Mouse (Mus musculus): Measurements from ENCODE around the gene Cnot6.

Gene Cnot6

DNA sequence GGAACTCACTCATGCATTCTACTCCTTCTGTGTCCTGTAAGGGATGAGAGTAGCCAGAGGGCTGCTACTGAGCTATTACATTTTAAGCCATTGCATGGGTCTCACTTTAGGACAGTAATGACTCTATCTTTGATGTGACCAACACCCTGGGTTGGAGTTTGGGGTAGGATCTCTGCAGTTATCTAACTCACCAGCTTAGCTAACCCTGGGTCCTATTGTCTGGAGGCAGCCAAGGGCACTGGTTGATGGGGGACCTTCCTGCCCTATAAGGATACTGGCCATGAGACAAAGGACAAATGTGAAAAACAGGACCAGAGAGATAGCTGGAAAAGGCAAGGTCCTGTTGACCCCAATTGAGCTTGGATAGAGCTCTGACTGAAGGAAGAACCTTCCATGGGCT, 57.0 kb downstream of the Cnot6 start:
- no peak for DNase-seq (ENCODE audit: low read depth, low spot score)

DNA sequence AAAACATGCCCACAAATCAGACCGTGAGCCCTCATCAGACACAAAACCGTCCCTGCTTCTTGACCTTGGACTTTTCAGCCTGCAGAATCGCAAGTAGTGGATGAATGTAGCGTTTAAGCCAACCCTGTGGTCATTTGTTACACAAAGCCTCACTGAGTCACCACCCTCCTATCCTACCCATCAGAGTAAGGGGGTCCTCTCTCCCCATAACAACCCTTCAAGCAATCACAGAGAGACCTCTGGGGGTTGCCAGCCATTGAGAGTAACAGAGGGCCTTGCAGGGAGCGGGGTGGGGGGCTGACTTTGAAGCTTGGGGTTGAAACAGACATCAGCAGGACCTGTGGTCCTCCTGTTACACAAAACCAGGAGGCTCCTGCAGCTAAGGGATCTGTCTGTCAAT, 57.9 kb downstream of the Cnot6 start:
- DNase-seq (ENCODE audit: low read depth, low spot score), result no peak

DNA sequence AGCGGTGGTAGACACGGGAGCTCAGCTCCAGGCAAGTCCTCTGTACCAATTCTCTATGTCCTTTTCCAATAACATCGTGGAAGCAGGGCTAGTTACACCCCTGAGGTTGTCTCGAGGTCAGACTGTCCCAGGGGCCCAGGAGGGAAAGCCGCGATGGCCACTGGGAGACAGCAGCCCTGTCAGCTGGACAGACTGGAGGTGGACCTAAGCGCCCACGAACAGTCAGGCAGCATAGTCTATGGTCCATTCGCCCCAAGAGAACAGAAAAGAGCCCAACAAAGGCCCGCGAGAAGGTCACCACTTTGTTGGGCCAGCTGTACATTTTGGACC, 59.5 kb downstream of the Cnot6 start:
- no peak for DNase-seq (ENCODE audit: low read depth, low spot score)

DNA sequence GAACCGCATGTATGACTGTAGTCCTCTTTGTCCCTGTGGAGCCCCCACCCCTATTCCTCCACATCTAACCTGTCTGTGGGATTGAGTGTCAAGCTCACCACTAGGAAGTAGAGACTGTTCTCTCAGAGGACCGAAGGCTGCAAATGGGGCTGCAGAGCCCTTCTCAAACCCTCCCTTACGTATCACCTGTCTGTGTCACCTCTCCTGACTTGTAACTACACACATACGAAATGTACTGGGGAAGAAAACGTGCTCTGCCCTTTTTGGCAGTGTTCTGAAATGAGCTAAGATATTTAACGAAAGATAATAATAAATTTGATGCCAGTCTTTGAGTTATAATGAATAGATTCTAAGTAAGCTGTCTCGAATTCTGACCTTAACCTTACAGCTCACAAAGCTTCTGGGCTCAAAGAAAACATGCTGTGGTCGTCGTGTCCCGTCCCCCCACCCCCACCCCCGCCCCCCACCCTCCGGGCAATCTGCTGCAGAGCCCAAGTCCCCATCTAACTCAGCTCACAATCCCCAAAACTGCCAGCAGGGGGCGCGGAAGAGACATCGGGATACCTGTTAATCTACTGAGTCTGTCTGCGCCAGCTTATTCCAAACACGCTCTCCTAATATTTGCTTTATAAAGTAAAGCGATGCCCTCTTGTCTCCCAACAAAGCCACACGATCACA, 60.0 kb downstream of the Cnot6 start:
- DNase-seq (ENCODE audit: low read depth, low spot score), result peak; percentile 70

- DNase-seq (ENCODE audit: low read depth, low spot score), result no peak
Measured at GRCm38 (mm10) chr11:49651762-49652322, 60.7 kb downstream of the Cnot6 start.

GRCm38 (mm10) chr11:49650994-49651761, 61.3 kb downstream of the Cnot6 start:
- DNase-seq (ENCODE audit: low read depth, low spot score), result no peak

DNA sequence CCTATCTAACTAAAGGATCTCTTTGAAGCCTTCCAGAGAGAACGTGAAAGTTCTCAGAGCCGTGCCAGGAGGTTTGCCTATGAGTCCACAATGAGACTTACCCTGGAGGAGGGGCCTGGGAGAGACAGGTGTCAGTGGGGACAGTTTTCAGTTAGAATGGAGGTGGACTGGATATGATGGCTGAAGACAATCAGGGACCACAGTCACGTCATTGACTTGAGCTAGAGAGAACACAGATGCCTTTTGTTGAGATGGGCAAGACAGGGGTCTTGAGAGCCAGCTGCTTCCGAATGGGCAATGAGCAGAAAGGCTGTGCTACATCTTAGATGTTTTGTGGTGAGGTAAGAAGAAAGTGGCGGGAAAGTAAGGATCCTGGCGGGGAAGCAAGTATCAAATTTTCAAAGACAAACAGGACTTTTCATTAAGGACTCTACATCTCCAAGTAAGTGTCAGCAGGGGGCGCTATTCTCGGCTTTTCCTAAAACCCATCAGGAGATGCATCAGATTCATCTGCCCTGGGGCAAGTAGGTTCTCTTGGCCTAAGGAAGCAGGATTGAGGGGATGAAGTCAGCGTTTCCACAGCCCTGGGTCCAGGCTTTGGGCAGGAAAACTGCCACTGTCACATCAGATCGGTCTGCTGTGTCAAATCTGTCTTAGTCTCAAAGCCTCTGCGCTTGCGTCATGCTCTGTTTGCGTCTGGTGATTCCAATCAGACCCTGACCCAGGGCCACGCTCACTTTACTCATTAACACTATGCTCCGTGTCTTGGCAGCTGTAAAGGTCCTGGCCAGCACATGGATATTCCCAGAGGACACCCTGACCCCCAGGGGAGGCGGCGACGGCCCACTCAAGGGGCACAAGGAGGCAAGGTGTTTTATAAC, 62.2 kb downstream of the Cnot6 start:
- peak; percentile 47 for DNase-seq (ENCODE audit: low read depth, low spot score)

DNA sequence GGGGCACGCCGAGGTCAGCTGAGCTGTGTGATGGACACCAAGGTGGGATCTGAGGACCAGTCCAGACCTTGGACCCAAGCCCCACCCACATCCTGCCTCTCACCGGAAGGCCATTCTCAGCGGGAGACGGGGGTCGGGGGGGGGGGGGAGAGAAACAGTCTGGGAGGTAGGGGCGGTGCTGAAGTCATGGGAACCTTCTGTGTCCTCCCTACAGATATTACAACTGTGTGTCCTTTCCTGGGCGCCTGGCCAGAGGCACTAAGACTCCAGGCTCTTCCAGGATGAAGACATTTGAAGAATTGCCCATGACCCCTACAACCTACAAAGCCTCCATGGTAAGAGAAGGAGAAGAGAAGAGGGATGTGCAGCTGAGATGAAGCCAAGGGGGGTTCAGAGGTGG, 66.8 kb downstream of the Cnot6 start:
- no peak for DNase-seq (ENCODE audit: low read depth, low spot score)

DNA sequence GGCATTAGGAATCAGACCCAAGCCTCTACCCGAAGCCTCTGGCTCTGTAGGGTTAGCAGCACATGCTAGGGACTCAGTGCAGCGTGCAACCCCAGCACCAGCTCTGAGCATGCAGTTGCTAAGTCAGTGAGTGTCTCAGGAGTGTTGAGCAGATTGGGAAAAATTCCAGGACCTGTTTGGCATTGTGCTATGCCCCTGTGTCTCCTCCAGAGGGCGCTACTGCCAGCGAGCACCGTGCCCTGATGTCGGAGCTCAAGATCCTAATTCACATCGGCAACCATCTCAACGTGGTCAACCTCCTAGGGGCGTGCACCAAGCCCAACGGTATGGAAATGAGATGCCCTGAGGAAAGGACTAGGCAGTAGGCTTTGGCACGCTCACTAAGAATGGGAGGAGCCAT, 76.1 kb downstream of the Cnot6 start:
- no peak for DNase-seq (ENCODE audit: low read depth, low spot score)

GRCm38 (mm10) chr11:49635671-49636070, 76.9 kb downstream of the Cnot6 start:
- no peak for DNase-seq (ENCODE audit: low read depth, low spot score)

GRCm38 (mm10) chr11:49634101-49634500, 78.4 kb downstream of the Cnot6 start:
- DNase-seq (ENCODE audit: low read depth, low spot score), result no peak

- DNase-seq (ENCODE audit: low read depth, low spot score), result no peak
Measured at GRCm38 (mm10) chr11:49632256-49632655, 80.3 kb downstream of the Cnot6 start.

GRCm38 (mm10) chr11:49631154-49631553, 81.4 kb downstream of the Cnot6 start:
- DNase-seq (ENCODE audit: low read depth, low spot score), result no peak

DNA sequence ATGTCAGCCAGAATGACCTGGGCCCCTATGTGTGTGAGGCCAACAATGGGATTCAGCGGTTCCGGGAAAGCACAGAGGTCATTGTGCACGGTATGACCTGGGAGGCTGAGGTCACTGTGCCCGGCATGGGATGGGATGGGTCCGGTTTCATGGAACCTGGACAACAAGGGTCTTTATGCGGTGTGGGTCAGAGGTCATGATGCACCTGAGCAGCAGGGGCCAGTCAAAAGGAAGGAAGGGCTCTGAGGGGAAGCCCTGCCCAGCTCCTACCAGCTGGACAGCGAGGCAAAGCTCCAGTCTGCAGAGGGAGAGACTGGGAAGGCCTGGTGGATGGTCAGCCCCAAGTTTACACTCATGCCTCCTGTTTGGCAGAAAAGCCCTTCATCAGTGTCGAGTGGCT, 85.8 kb downstream of the Cnot6 start:
- DNase-seq (ENCODE audit: low read depth, low spot score), result no peak

- DNase-seq (ENCODE audit: low read depth, low spot score), result no peak
Measured at GRCm38 (mm10) chr11:49625863-49626262, 86.7 kb downstream of the Cnot6 start.

- DNase-seq (ENCODE audit: low read depth, low spot score), result no peak
Measured at GRCm38 (mm10) chr11:49624156-49624555, 88.4 kb downstream of the Cnot6 start.

- DNase-seq (ENCODE audit: low read depth, low spot score), result no peak
Measured at GRCm38 (mm10) chr11:49621953-49622352, 90.6 kb downstream of the Cnot6 start.

Measured in CD4-positive helper T cell, adult 2 months (primary cell).